Mouse (Mus musculus) thymus, postnatal 10 days (tissue): ENCODE data around the gene Uso1.
"Not testable (repeated sequence)": the region's sequence is repeated elsewhere in the genome, so short reads cannot be mapped to it uniquely, and the experiment has no call there.

Experiments
- DNase-seq, 2 experiments: peaks; one replicate each; pipeline ENCODE4 v3.0.0; 2021; ENCODE audit warnings: low spot score in 2 of 2

The Uso1 gene

DNA sequence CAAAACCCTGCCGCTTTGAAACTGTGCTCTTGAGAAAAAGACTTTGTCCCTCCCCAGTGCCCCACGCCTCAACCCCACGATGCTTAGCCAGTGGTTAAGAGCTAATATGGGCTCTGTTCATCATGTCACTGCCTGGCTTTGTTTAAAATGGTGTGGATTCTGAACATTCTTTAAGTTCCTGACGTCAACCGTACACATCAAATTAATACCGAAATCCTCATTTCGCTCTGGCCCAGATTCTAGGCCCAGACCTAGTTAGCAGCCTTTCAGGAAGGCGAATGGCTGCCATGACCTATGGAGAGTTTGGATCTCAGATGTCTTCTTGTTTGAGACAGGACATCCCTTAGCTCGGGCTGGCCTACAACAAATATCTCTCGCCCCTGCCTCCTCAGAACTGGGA, 10.0 kb upstream of the Uso1 start:
- no peak for DNase-seq

DNA sequence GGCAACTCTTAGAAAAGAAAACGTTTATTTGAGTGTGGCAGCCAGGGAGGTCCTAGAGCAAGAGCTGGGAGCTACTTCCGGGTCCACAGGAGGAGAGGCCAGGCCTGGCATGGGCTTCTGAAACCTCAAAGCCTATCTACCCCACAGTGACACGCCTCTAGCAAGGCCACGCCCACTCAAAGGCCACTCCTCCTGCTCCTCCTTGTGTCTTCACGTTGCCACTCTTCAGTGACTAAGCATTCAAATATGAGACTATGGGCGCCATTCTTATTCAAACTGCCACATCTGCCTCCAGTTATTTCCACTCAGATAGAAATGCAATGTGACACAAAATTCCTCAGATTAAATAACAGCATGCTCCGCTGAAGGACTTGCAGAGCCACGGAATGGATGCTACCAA, 9.2 kb upstream of the Uso1 start:
- peak in 1 of 2 experiments; percentile 21 for DNase-seq

DNA sequence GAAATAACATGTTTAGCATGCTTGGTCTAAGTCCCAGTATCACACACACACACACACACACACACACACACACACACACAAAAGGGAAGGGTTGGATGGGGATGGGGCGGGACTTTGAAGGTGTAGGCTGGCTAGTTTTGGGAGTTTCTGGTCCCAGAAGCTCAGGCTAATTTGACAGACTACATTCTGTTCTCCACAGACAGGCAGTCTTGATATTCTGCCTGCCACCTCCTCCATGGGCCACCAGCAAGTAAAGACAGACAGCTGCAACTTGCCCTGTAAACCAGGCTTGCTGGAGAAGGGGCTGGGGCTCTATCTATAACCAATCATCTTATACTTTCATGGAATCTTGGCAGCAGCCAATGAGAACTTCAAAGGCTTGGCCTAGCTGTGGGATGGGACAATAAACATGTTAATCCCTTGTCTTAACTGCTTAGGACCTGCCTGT, 8.4 kb upstream of the Uso1 start:
- no peak for DNase-seq

DNA sequence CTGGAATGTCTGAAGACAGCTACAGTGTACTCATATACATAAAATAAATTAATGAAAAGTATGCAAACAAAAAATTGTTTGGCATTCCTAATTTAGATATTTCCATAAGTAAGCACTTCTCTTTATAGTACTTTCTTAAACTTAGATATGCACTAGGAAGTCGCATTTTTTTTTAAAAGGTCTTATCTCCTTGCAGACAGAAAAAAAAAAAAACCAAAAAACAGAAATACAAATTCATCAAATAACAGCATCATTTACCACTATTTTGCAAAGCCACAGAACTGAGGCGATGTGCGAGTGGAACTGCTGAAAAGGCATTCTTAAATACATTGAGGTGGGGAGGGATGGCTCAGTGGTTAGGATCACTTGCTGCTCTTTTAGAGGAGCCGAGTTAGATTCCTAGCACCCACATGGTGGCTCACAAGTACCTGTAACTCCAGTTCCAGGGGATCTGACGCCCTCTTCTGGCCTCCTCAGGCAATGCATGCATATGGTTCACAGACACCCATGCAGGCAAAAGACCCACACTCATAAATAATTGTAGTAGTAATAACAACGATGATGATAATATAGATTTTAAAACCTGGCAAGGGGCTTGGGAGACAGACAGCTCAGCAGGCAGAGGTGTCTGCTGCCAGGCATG, 7.6 kb upstream of the Uso1 start:
- DNase-seq = no peak

DNA sequence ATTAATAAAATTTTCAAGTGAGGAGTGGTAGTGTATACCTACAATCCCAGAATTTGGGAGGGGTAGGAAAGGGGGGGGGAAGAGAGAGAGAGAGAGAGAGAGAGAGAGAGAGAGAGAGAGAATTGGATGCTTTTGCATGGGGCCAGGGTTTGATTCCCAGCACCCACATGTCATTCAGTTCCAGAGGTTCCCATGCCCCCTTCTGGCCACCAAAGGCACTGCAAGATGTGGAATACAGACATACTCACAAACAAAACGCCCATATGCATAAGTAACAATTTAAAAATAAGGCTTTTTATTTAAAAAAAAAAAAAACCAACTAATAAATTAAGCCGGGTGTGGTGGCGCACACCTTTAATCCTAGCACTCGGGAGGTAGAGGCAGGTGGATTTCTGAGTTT, 5.6 kb upstream of the Uso1 start:
- DNase-seq = no peak

DNA sequence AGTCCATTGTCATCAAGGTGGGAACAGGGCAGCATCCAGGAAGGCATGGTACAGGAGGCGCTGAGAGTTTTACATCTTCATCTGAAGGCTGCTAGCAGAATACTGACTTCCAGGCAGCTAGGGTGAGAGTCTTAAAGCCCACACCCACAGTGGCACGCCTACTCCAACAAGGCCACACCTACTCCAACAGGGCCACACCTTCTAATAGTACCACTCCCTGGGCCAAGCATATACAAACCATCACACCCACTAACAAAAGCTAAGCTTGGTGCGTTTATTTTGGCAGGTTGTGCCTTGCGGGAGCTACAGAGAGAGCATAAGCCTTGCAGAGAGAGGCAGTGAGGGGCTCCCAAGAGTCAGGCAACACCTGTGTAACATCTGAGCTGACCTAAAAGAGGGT, 4.7 kb upstream of the Uso1 start:
- DNase-seq = not testable (repeated sequence)

DNA sequence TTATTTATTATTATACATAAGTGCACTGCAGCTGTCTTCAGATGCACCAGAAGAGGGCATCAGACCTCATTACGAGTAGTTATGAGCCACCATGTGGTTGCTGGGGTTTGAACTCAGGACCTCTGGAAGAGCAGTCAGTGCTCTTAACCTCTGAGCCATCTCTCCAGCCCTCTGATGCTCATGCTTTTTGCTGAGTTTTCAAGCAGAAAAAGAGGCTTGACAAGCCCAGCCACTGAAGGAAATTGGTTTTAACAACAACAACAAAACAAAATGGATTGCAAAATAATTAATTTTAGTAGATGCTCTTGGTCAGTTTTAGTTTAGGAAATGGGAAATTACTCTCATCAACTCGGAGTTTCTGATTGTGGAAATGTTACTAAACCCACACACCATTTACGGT, 2.8 kb upstream of the Uso1 start:
- no peak for DNase-seq

DNA sequence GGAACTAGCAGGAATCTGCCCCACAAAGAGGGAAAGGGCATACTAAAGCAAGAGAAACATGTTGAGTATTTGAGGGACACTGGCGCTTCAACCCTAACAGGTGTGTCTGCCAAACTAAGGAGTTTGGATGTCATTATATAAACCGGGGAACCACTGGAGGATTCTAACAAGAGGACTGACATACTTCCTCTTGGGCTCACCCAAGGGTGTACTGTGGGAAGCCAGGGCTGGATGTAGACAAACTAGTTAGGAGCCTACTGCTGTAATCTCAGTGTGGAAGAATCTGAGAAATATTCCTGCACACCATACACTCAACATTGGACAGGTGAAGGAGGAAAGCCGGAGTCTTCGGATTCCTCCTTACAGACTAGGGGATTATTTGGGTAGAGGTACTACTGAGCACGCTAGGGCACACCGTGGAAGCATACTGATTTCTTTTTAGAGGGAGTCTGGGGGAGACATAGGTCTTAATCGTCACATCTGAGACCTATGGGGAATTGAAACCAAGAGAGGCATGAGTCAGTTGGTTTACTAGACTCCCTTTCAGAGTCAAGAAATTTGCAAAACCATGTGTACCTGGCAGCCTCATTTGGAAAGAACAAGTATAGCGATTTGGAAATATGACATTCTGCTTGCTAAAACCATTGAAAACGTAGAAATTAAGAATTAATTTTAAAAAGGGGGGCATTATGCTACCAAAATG, 1.1 kb upstream of the Uso1 start:
- DNase-seq = no peak

DNA sequence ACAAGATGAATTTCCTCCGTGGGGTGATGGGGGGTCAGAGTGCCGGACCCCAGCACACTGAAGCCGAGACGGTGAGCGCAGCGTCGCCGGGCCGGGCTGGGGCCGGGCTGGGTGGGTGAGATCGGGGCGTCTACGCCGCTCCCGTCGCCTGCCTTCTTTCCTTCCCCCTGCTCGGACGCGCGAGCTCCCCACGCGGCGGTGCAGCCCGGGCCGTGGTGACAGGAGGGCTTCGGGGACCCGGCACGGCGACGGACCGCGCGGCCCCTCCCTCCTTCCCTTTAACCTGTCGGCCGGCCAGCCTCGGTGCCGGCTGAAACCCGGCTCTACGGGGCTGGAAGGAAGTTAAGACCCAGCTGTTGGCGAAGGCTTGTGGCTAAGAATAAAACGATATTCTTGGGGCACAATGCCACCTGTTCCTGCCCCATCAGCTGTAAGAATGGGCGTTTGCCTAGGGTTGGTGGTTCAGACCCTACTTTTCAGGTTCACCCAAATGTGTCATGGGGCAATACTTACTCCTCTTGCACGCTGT, 419 bp downstream of the Uso1 start:
- DNase-seq = peak in 1 of 2 experiments; percentile 49

DNA sequence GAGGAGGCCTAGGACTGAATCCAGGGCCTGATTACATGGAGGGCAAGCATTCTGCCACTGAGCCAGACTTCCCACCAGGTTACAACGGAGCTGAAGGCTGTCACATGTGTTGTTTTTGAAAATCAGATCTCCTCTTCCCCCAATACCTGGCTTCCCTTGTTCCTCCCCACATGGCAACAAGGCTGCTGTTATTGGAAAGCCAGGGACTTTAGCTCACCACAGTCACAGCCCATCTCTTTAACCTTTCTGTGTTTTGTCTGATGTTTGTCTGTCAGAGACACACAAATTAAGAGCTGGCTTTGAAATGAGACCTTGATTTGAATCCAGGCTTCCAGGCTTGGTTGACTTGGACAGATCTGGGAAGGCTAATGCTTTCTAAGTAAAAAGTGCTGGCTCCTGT, 1.5 kb downstream of the Uso1 start:
- DNase-seq = no peak

DNA sequence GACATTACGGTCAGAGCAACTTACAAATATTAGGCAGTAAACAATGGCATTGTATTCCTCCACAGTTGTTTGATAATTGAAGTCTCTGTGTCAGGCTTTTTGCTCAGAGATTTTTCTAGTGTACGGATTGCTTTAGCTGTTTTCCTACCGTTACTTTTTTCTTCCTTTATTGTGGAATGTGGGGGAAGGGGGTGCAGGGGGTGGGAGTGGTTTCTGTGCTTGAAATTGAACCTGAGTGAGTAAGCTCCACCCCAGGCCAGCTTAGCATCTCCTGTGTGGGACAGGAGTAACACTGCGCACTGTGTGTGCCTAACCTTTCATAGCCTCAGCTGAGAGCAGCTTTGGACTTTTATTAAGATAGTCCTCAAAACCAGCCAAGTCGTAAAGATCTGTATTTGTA, 4.0 kb downstream of the Uso1 start:
- no peak for DNase-seq

DNA sequence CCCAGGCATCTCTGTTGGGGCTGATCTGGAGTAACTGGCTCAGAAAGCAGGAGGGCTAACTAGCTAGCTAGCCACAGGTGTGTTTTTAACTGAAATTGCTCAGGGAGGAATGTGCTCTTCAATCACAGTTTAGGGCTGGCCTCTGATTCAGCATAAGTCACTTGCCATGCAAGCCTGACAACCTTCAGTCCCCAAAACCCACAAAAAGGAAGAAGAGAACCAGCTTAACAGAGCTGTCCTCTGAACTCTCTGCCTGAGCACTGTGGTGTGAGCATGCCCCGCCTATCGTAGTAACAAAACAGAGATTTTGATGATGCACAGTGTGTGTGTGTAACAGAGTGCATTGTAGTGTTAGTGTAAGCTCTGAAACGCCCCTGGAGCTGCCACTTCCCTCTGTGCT, 4.7 kb downstream of the Uso1 start:
- no peak for DNase-seq

DNA sequence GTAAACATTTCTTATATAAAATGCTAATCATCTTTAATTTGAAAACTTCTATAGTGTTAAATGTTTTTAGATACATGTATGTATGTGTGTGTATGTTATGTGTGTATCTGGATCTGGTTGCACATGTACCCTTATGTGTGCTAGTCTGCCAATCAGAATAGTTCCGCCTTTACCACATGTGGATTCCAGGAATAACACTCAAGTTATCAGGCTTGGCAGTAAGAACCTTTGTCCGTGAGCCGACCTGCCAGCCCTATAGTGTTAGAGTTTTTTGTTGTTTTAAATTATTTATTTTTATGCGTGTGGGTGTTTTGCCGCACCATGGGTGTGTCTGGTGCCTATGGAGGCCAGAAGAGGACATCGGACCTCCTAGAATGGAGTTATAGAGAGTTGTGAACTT, 5.9 kb downstream of the Uso1 start:
- DNase-seq = no peak

DNA sequence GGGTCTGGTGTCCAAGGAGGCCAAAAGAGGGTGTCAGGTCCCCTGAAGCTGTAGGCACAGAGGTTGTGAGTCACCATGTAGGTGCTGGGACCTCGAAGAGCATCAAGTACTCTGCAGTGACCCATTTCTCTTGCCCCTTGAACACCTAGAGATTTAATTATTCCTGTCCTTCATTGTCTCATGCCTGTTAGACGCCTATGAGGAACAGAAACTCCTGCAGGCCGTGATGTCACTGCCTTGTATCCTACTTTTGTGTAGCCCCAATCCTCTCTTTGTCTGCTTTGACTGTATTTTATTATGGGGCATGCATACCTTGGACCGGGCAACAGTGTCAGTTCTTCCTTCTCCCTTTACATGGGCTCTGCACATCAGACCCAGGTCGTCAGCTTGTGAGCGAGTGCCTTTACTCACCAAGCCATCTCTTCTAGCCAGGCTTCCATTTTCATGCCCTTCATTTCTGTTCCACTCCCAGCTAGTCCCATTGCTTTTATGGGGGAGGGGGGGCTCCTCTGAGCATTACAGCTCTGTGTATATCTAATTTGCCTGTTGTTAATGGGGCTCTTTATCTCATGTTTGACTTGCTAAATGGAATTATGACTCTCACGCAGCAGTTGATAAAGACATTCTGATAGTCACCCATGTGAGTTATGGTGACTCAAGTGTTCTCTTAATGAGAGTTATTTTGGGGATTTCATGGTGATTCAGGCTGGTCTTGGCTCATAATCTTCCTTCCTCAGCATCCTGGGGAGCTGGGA, 7.4 kb downstream of the Uso1 start:
- DNase-seq = no peak

DNA sequence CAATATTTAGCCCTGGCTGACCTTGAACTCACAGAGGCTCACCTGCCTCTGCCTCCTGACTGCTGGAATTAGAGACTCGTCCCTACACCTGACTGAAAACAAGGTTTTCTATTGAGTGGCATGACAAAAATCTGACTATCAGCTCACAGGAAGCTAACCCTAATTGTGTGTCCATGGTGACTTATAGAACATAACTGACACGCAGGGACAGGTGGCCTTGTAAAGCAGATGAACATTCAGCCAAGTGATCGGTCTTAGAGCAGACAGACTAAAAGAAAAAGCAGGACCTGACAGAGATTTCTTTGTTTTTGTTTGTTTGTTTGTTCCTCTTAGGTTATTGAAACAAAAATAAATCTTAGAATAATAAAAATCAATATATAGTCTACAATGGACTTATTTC, 10.5 kb downstream of the Uso1 start:
- DNase-seq = no peak

DNA sequence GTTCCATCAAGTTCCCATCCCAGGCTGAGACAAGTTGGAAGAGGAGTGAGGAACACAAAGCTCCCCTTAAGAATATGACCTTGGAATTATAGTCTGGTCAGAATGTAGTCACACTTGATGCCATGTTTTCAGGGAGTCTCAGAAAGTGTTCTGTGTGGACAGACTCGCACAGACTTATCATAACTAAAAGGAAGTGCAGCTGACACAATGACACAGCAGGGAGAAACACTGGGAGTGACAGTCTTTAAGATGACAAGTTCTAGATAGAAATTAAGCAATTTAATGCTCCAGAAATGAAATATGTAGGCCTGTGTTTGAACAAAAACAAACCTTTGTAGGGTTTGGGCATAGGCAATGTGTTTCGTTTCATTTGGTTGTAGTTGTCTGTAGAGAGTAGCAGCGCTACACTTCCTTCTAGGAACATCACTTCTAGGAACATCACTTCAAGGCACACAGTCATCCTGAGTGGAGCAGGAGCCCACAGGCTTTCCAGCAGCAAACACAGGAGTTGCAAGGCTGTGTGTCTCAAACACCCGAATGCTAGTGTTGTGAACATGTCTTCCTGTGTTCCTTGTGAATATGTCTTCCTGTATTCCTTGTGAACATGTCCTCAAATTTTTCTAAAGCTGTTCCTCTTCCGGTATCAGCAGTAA, 11.7 kb downstream of the Uso1 start:
- no peak for DNase-seq

DNA sequence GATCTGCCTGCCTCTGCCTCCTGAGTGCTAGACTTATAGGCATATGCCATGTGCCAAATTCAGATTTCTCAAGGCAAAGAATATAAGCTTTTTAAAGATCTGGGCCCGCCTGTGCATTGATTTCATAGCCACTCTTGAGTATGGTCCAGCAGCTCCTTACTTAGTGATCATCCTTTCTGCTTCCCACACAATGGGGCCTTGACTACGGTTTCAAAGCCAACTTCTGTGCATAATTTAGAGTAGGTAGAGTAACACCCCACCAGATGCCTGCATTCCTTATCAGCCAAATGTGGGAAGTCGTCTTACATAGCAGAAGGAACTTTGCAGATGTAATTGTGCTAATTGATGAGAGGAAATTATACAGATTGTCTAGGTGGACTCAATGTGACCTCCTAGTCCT, 17.1 kb downstream of the Uso1 start:
- DNase-seq = no peak

DNA sequence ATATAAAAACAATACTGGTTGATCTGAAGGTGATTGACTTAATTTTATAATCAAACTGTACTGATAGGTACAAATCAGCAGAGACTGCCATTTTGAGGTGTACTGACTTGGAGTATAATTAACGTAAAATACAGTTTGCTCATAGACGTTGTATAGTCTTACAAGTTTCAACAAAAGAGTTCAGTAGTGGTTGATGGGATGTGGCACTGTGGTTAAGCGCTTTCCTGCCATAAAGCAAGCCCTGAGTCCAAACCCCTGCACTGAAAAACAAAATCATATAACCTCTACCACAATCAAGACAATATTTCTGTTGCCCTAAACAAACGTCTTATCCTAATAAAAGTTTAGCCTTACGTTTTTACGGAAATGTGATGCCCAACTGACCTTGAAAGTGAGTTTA, 28.2 kb downstream of the Uso1 start:
- no peak for DNase-seq

DNA sequence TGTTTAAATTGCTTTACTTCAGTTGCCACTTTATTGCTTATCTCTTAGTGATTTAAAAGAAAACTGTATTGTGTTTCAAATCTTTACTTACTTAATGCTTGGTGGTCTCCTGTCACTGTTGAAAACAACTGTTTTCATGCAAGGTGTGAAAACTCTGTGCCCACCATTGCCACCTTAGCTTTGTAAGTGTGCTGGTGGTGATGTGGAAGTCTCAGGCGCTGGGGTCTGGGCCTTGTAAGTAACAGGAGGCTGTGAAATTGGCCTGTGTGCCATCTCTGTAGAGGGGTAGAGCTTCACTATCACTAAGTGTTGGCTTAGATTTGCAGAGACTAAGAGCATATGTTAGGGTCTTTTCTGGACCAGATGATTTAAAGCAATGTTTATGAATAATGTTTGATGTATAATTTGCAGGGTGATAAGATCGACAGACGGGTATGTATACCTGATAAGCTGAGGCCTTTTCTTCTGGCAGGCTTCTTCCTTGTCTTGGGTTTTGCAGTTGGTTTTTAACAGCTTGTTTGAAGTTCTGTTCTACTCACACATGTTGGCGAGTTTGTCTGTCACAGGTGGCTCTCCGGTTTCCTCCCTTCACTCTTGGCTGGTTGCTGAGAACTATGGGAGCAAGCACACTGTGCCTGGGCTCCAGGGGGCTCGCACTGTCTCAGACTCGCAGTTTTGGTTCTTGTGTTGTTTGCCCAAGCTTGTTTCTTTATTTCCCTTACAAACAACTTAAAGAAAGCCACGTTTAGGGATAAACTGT, 45.5 kb downstream of the Uso1 start:
- peak; percentile 67 to 68 for DNase-seq

DNA sequence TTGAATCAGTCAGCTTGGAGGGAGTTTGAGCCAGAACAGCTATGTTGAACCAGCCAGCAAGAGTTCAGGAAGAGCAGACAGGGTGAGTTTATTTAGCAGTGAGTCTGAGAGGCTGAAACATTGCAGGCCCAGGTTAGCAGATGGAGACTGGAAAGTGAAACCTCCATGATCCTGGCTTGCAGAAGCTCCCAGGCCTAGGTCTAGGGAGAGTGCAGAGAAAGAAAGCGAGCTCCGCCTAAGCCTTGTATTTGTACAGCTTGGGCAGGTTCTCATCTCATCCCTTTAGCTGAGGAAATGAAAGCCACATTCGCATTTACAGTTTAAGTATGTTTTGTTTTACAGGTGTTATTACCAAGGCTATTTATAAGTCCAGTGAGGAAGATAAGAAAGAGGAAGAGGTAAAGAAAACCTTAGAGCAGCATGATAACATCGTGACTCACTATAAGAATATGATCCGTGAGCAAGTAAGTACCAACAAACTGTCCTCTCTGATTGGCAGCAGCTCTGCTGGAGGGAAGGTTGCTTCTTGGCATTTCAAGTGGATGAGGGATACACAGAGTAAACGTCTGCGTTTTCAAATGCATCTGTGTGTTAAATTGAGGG, 51.2 kb downstream of the Uso1 start:
- no peak for DNase-seq

DNA sequence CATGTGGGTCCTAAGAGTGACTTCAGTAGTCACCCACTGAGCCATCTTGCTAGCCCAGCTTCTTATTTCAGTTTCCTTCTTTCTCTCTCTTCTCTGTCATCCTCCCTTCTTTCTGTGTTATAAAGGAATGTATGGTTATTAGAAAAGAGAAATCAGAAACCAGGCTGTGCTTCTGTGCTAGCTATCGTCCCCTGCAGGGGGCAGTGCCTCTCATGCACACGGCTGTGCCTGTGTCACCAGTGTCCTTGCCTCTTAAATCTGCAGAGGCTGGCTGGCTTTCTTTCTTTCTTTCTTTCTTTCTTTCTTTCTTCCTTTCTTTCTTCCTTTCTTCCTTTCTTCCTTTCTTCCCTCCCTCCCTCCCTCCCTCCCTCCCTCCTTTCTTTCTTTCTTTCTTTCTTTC, 58.0 kb downstream of the Uso1 start:
- DNase-seq = peak in 1 of 2 experiments; percentile 42
